Mouse (Mus musculus) retina, embryonic 14.5 days (tissue): ENCODE data around the gene Hoxa13.

ENCODE experiments used
- DNase-seq: peaks from one replicate; pipeline ENCODE4 v3.0.0-alpha.2; 2015; ENCODE audit warnings: low spot score

The Hoxa13 gene

DNA sequence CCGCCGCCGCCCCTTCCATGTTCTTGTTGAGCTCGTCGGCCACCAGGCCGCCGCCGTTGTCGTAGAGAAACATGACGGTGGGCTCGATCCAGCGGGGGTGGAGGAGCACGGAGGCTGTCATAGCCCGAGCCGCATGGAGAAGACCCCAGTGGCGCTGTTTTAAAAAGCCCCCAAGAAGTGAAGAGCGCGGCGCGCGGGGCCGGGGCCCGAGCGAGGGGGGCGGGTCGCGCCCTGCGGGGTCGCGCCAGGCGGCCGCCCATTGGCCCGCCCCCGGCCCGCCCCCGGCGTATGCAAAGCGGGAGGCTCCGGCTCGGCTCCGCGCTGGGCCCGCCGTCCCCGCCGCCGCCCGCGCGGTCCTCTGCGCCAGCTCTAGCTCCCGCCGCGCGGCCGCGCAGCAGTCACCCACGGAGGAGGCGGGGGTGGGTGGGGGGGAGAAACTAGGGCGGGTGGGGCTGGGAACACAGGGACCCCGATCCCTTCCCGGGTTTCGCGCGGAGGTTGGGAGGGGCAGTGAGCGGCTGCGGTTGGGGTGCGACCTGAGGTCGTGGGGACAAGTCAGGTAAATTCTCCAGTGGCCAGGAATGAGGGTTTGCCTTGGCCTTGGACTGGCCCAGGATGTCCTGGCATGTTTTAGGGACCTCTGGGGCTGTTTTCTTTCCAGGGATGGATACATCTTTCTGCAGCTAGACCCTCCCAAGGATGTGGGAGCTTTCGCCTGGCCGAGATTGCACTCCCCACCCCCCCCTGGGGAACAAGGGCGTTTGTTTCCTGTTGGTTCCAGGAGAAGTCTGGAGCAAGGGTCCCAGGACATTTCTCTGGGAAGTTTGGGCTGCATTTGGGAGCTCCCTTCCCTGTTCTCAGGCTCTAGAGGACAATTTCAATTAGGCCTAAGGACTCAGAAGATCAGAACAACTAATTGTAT is at the start of gene Hoxa13:
Gene Hoxa13 (minus strand): TSS at position 227 of the 922 bp plus-strand sequence.
- no peak for DNase-seq

- DNase-seq: peak; percentile 14
Measured at GRCm38 (mm10) chr6:52310366-52310765, 49.7 kb upstream of the Hoxa13 start.

GRCm38 (mm10) chr6:52309766-52310165 is 49.1 kb upstream of the Hoxa13 start:
- peak; percentile 18 for DNase-seq

- peak; percentile 80 for DNase-seq
Measured at GRCm38 (mm10) chr6:52305877-52306389, 45.3 kb upstream of the Hoxa13 start.

DNA sequence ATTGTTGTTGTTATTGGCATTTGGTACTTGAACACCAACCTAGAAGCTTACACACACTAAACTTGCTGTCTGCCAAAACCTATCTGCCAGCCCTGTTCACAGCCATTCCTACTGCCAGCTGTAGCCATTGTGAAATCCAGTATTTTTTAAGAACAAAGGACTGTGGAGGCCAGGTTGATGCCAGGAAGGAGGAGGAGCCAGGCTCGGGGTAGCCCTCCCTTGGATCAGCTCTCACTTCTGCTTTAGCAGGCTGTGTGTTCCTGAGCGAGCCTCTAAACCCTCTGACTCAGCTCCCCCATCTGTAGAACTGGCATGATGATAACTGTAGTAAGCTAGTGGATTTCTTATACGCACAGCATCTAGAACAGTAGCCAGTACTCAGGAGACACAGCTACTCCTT is 42.7 kb upstream of the Hoxa13 start:
- no peak for DNase-seq

DNA sequence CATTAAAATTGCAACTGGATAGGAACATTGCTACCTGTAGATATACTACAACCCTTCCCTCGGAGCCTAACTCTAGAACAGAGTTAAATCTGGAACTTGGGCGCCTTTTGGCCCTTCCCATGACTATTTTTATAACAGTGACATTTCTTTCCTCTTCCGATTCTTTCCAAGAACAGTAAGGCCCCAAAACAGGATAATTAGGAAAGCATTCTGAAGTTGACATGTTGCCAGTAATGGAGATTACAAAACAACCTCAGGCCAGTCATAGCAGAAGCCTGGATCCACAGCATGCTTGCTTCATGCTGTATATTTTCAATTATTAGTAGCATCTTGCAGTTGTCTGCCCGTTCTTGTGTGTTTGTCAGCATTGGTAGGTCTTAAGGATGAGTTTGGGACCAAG is 40.1 kb upstream of the Hoxa13 start:
- no peak for DNase-seq

DNA sequence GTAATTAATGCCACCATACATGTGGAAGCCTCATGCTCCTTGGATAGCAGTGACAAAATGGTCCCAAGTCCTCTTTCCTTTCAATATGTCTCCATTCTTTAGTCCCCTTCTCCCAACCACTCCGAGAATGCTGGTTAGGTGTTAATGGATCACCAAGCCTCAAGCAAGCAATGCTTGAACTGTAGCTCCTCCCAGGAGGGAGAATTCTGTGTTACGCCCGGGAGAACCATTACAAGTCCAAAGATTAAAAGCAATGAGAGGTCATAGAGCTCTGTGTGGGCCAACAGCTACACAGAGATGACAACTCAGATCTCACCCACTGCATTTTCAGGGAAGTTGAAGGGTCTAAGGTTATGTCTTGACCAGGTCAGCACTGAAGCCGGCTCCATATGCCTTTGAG is 37.8 kb upstream of the Hoxa13 start:
- no peak for DNase-seq

DNA sequence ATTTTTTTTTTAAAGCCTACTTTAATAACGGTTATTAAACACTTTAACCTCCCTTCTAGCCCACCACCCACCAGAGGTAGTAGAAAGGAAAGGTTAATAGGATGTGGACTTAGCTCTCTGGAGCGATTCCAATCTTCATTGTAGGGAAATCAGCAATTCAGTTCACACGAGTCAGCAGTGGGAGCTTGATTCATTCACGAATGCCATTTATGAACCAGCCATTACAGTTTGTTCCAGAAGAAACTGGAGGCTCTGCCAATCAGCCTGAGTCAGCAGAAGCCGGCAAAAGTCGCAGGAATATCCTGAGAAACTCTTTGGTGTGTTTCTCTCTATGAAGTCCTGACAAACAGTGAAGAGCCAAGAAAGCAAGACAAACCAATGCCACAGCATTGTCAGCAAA is 33.9 kb upstream of the Hoxa13 start:
- no peak for DNase-seq

GRCm38 (mm10) chr6:52292328-52292727 is 31.6 kb upstream of the Hoxa13 start:
- DNase-seq: no peak

GRCm38 (mm10) chr6:52291021-52291860 is 30.6 kb upstream of the Hoxa13 start:
- no peak for DNase-seq

DNA sequence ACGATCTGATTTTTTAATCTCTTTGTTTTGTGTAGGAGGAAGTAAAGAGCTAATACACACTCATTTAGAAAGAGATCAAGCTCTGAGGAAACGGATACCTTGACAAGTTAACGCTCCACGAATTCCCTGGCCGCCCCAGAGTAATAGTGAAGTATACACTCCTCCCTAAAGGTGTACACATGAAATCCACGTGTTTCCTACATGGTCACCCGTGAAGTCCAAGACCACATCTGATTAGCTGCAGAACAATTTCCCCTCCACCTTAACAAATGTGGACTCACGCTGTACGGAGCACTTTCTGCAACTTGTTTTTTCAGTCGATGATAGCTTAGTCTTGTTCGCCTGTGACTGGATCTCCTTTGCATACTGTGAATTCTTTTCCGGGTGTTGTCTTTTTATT is 29.5 kb upstream of the Hoxa13 start:
- DNase-seq: no peak

GRCm38 (mm10) chr6:52283896-52284295 is 23.2 kb upstream of the Hoxa13 start:
- DNase-seq: no peak

GRCm38 (mm10) chr6:52281084-52281483 is 20.4 kb upstream of the Hoxa13 start:
- no peak for DNase-seq

- DNase-seq: no peak
Measured at GRCm38 (mm10) chr6:52276920-52277319, 16.2 kb upstream of the Hoxa13 start.

DNA sequence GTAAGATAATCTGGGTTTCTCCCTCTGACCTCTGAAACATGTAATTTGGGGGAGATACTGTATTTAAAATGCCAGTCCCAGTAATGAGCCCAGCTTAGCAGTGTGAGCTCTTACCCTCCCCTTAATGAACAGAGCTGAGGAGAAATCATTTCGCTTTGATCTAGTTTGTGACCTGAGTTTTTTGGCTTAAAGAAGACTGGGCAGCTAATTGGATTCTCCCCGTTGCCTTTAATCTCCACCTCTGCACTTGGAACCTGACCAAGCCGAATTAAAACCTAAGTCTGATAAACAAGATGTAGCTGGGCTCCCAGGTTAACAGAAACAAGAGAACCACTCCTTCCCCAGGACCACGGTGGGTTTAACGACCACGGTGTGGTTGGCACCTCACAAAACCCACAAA is 15.7 kb upstream of the Hoxa13 start:
- no peak for DNase-seq

DNA sequence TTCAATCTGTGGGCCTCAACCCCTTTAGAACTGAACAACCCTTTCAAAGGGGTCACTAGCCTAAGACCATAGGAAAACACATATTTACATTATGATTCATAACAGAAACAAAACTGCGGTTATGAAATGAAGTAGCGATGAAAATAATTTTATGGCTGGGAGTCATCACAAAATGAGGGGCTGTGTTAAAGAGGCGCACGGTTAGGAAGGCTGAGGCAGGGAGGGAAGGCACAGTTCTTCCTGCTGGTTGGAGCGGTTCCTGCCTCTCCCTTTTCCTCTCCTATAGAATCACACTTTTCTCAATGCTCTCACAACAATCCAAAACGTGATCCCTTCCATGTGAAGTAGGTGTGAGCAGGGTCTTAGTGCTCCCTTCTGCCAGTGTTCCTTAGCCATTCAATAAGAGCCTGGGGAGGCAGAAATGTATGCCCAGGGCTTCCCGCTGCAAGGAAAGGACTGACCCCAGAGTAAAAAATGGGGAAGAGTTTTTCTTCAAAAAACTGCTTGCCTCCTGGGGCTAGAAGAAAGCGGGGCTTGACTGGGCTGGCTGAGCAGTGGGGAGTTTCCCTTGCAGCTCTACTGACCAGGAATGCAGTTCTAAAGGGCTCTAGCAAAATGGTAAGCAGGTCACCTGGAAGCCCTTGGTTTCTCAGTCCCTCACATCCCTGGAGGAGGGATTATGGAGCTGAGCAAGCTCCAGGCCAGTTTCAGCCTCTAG is 15.0 kb upstream of the Hoxa13 start:
- no peak for DNase-seq

GRCm38 (mm10) chr6:52274576-52274975 is 13.9 kb upstream of the Hoxa13 start:
- DNase-seq: no peak

GRCm38 (mm10) chr6:52273656-52274280 is 13.1 kb upstream of the Hoxa13 start:
- DNase-seq: no peak

- DNase-seq: no peak
Measured at GRCm38 (mm10) chr6:52272766-52273655, 12.3 kb upstream of the Hoxa13 start.
